Mouse (Mus musculus) thymus, postnatal 36 days (tissue): ENCODE results near the gene Anks3.

Source experiments
- DNase-seq, 2 experiments: peaks; one replicate each; pipeline ENCODE4 v3.0.0; 2022; ENCODE audit warnings: mixed read lengths in 2 of 2

Gene Anks3

DNA sequence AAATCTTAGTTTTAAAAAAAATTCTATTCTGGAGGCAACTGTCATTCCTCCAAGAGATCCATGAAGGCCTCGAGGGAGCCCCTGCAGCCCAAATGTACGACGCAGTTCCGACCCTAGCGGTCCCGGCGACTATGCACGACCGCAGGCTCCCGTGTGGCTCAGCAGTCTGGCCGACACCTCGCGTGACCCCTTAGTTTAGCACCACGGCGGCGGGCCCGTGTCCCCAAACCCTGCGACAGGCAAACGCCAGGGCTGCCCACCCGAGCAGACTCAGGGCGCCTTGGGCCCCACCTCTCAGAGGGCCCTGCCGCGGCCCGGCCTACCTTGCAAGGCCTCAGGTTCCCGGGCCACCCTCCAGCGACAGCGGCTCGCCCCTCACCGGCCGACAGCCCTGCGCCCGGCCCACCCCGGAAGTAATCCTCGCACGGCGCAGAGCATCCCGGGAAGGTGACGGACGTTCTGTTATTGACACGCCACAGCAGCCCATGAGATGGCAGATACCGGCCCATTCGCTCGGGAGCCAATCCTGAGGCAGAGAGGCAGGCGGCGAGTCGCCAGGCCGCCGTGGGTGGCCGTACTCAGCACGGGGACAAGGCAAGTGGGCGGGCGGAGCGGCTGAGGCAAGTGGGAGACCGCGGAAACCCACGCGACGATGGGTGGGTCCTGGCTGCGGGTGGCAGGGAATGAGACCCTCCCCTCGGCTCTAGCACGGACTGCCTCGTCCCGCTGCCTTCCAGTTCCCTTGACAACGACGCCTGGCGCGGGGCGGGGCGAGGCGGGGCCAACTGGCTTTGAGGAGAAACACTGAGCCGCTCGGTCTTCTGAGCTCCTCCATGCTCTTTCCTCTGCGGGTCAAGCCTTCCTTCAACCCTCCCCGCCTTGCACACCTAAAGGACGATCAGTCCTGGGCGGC, at the start of gene Anks3:
TSS of gene Anks3 (minus strand) at position 409 of the 913 bp plus-strand sequence.
- DNase-seq, result peak; percentile 95

GRCm38 (mm10) chr16:5013054-5013838, 49.2 kb upstream of the Anks3 start, which contains the start of gene Rogdi:
TSS of gene Rogdi (minus strand) at chr16:5013553.
- peak; percentile 95 to 97 for DNase-seq

- DNase-seq, result no peak
Observed at GRCm38 (mm10) chr16:5012036-5013005, 48.3 kb upstream of the Anks3 start.

DNA sequence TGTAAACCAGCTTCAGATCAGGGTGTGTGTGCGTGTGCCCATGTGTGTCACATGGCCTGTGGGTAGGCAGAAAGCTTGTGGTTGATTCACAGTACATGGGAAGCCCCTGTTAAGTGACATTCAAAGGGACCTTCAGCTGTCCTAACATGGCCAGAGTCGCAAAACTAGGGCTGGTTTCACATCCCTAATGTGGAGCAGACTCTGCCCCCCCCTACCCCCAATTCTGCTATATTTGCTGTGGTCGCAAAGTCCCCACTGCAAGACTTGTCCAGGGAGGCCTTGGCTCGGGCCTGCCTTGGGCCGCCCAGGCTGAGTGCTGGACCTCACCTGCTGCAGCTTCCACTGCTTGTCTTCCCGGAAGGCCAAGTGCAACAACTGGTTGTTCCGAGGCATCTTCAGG, 47.3 kb upstream of the Anks3 start:
- DNase-seq, result no peak

GRCm38 (mm10) chr16:5010371-5010935, 46.4 kb upstream of the Anks3 start:
- no peak for DNase-seq

DNA sequence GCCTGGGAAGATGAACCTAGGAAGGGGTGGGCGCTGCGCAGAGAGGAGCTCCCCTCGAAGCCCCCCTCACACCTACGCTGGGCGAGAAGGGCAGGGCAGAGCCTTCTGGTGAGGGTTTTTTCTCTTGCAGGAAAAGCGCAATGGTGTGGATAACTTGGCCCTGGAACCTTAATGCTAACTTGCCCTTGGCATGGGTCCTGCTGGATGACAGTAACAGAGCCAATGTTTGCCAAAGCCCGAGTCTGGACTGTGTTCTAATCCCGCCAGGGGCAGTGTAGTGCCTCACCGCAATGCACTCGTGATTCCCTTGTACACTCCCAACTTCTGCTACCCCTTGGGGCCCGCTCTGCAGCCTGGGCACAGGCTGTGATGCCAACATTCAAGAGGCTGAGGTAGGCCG, 44.1 kb upstream of the Anks3 start:
- no peak for DNase-seq

DNA sequence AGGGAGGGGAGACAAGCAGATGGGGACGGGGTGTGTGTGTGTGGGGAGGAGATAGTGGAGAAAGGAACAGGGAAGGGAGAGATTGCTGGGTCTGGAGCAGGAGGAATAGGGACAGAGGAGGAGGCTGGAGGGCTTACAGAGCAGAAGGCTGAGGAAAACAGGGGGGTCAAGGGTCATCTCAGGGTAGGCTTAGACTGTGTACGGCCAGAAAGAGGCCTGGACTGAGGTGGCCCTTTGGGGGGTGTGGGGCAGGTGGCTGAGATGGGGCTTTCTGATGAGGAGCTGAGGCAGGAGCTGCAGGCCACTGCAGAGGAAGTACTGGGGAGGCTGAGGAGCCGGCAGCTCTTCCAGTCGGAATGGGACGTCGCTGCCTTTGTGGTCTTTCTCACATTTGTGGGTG, 43.5 kb upstream of the Anks3 start:
- no peak for DNase-seq

- DNase-seq, result no peak
Observed at GRCm38 (mm10) chr16:5007067-5007466, 43.1 kb upstream of the Anks3 start, which contains the start of gene Smim22. TSS of gene Smim22 (plus strand) at chr16:5007288.

GRCm38 (mm10) chr16:5000611-5001010, 36.6 kb upstream of the Anks3 start:
- no peak for DNase-seq

DNA sequence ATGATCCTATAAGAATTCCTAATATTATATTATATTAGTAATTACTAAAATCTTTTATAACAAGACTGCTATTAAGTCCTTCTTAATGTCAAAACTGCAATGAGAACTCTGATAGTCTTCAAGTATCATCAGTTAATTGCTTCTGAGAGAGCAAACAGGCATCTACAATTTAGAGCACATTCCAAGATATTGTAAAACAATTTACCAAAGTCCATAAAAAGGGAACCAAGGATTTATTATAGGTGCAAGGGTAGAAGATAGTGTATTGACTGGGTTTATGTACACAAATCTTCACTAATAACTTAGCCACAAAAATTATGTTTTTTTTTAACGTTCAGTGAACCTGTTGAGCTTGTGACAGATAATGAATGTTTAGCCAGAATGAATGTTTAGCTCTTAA, 35.0 kb upstream of the Anks3 start:
- DNase-seq, result no peak

DNA sequence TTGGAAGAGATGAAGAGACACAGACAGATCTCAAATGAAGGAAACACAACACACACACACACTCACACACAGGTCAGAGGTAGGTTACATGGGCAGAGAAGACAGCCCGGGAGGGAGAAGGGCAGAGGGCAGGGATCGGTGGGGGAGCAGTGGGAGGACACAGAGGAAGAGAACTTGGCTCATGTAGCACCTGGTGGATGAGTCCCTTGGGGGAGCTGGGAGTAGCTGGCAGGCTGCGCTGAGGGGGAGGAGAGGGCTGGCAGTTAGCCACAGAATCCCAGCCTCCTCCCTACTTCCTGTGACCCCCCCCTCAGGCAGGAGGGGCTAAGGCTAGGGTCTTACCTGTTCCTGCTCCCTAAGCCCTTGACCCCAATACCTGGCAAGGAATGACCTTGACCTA, 33.5 kb upstream of the Anks3 start, which contains the start of gene Sept12:
TSS of gene Sept12 (minus strand) at position 300 of the 400 bp plus-strand sequence.
- no peak for DNase-seq

DNA sequence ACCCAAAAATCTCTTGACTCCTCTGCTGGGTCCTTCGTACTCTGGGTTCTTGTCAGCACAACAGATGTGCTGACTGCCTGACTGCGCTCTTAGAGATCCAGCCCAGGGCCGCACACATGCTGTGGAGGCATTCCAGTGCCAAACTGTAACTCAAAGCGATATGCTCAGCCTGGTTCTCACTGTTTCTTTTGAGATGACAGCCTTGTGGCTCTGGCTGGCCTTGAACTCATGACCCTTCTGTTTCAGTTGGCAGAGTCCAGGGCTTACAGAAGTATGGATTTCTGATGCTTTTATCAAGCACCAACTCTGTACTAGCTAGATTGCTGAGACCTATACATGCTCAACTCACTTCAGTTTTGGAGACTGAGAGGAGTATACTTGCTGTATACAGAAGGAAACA, 29.3 kb upstream of the Anks3 start:
- no peak for DNase-seq

DNA sequence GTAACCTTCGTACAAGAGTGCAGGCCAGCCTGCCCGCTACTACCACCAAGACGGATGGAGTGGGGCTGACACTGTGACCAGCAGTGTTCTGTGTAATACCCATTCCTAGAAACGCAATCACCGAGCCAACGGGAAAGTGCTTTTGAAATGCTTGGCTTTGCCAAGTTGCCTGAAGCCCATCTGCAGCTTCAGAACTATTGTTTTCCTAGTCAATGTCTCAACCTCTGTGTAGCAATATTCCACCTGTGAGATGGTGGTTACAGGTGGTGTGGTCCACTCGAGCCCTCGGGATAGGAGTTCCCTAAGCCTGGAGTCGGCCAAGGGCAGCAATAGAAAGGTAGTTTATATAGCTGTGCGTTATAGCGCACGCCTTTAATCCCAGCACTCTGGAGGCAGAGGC, 20.7 kb upstream of the Anks3 start:
- DNase-seq, result no peak

DNA sequence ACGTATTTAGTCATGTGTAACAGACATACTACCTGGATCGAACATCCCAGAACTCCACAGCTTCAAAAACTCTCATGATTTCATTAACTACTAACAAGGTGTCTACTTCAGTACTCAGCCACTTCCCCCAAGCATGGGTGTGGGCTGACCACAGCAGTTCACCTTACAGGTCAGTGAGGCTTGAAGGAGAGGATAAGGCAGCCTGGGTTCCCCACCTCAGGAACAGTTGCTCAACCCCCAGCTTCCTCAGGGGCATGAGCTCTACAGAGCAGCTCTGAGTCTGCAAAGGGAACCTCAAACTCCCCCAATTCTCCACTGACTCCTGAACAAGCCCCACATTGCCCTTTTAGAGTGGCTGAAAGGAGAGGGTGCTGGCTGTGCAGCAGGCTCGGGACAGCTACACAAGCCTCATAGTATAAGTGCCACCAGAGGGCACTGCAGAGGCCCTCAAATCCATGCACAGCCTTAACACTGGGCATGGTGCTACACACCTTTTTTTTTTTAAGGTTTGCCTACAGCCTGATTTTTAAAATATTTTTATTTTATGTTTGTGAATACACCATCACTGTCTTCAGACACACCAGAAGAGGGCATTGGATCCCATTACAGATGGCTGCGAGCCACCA, 15.9 kb upstream of the Anks3 start:
- peak; percentile 18 to 22 for DNase-seq

GRCm38 (mm10) chr16:4978275-4979051, 14.5 kb upstream of the Anks3 start:
- no peak for DNase-seq

- no peak for DNase-seq
Observed at GRCm38 (mm10) chr16:4976180-4976579, 12.2 kb upstream of the Anks3 start.

DNA sequence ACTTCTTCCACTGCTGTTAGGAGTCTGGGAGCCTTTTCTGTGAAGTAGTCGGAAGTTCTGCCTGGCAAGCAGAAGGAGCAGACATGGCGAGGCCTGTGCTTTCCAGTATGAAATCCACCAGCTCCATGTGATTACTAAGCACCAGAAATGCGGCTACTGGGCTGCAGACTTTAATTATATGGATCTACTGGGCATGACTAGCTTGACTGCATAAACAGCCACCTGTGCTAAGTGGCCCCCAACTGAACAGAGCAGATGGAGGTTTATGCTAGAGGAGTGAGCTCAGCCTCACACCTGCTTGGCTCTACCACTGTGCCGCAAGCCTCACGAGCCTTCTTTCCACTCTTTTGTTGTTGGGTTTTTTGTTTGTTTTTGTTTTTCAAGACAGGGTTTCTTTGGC, 10.5 kb upstream of the Anks3 start:
- peak in 1 of 2 experiments; percentile 19 for DNase-seq

GRCm38 (mm10) chr16:4971626-4972025, 7.6 kb upstream of the Anks3 start:
- no peak for DNase-seq

- no peak for DNase-seq
Observed at GRCm38 (mm10) chr16:4969055-4969843, 5.2 kb upstream of the Anks3 start.

DNA sequence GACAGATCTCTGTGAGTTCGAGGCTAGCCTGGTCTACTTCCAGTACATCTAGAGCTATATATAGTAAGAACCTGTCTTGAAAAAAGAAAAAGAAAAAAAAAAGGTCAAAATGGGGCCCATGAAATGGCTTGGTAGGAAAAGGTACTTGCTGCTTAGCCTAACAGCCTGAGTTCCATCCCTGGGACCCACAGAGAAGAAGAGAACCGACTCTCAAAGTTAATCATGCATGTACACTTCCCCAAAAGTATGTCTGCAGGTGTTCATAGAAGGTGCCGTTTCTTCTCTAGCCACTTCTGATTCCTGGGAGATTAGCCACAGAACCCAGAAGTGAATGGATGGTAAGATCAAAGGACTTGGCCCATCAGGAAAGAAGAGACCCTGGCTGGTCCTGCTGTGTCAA, 4.4 kb upstream of the Anks3 start:
- DNase-seq, result no peak
